Mouse (Mus musculus): ENCODE results near the gene Ddx18. TPM values are rescaled to one million over a fixed set of nuclear protein-coding genes. Genes with fewer than 3 reads are reported as not detected.

Ddx18 gene
- polyA plus RNA-seq, 1 experiment from 2014 or later: 48.4 TPM

DNA sequence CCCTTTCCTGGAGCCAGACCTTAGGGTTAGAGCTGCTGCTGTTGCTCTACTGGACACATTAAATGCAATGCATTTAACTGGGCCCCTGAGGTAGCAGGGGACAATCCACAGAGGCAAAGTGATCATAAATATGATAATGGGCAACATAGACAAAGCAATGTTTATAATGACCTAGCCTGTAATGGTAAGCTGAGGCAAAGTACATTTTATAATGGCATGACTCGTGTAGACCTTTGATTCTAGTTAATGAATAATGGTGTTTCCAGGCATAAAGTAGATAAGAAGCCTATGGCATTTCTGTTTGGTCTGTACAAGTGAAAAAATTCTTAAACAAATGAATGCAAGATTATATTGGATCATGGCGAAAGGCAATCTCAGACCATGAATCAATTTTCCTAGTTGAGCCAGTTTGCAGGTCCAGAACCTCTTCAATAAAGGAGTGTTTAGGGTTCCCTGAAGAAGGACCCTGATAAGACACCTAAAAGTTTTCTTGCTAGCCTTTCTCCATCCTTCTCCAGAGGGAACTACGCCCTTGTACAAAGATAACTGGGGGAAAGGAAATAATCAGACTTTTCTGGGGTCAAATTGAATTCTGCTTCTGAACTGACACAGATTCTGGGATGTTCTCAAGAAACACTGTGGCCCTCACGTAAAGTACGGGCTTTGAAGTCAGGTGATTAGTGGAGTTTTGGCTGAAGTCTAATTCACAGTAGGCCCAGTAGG lies 13.5 kb upstream of the Ddx18 start:
- WGBS (ENCODE audit: insufficient replicate concordance): 75% methylated on average over 5 of the region's 5 CpGs
- H3K4me2 ChIP-seq: no peak overlapping the region
- H3K36me3 ChIP-seq (ENCODE audit: control insufficient read depth, insufficient read depth, low read length): no peaks in the 10 kb centered on the region
- H3K9ac ChIP-seq (ENCODE audit: low read depth, low read length): no peak overlapping the region
- H3K27me3 ChIP-seq (ENCODE audit: control insufficient read depth, insufficient read depth, low read length): no peaks in the 10 kb centered on the region
- no peak overlapping the region for H3K27ac ChIP-seq (ENCODE audit: low read depth, low read length)
- no peak for ATAC-seq (replicated peaks; ENCODE audit: insufficient number of reproducible peaks, low FRiP score, low TSS enrichment)
- H3K4me1 ChIP-seq (ENCODE audit: control insufficient read depth, insufficient read depth, low read length): no peaks in the 10 kb centered on the region
- no peak overlapping the region for H3K4me3 ChIP-seq (ENCODE audit: low read depth, low read length)
- no peaks in the 10 kb centered on the region for H3K9me3 ChIP-seq (replicated peaks; ENCODE audit: control insufficient read depth, low read length)

DNA sequence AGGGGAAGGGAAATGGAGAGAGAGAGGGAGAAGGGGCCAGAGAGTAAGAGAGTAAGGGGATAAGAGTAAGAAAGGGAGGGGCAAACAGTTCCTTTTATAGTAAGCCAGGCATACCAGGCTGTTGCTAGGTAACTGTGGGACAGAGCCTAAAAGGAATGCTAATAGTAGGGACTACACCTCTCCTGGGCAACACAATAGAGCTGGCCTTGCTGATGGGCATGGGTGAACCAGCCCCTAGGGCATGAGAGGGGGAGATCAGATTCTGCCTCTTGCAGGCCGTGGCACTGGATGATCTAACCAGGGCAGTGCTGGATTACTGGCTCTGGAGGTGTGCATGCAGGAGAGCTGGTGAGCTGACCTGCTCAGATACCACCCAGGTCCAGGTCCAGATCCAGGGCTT lies 9.7 kb upstream of the Ddx18 start:
- ATAC-seq (replicated peaks; ENCODE audit: insufficient number of reproducible peaks, low FRiP score, low TSS enrichment): no peak
- no peak overlapping the region for H3K9ac ChIP-seq (ENCODE audit: low read depth, low read length)

DNA sequence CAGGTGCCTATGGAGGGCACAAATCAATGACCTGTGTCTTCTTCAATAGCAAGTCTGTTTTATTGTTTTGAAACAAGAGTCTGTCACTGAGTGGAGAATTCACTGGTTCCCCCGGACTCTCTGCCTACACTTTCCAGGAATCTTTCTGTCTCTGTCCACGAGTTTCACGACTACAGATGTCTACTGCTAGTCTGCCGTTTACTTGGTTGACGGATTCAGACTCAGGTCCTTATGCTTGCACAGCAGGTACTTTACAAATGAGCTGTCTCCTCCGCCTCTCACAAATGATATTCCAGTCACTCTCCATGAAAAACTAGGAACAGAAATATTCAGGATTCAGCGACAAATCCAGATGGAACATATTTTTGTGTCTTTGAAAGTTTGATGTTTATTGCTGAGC lies 2.7 kb upstream of the Ddx18 start:
- Histone ChIP-seq H3K9me3 (replicated peaks; ENCODE audit: control insufficient read depth, low read length) (no peaks in the 10 kb centered on the region), H3K36me3 (ENCODE audit: control insufficient read depth, insufficient read depth, low read length) (no peaks in the 10 kb centered on the region), H3K27me3 (ENCODE audit: control insufficient read depth, insufficient read depth, low read length) (no peaks in the 10 kb centered on the region), H3K9ac (ENCODE audit: low read depth, low read length) (no peak overlapping the region), H3K4me1 (ENCODE audit: control insufficient read depth, insufficient read depth, low read length) (0 out of 2 replicates have a peak, but pooled peaks cover 2% of the 10 kb centered on the region), H3K4me2 (no peak overlapping the region), H3K27ac (ENCODE audit: low read depth, low read length) (no peak overlapping the region), H3K4me3 (ENCODE audit: low read depth, low read length) (no peak overlapping the region)
- no peak for ATAC-seq (replicated peaks; ENCODE audit: insufficient number of reproducible peaks, low FRiP score, low TSS enrichment)
- 74% methylated on average over 7 of the region's 7 CpGs for WGBS (ENCODE audit: insufficient replicate concordance)

More for the DNA sequence above, 9.7 kb upstream of the Ddx18 start:
- Histone ChIP-seq H3K9me3 (replicated peaks; ENCODE audit: control insufficient read depth, low read length) (no peaks in the 10 kb centered on the region), H3K4me3 (ENCODE audit: low read depth, low read length) (no peak overlapping the region), H3K4me1 (ENCODE audit: control insufficient read depth, insufficient read depth, low read length) (no peaks in the 10 kb centered on the region), H3K36me3 (ENCODE audit: control insufficient read depth, insufficient read depth, low read length) (no peaks in the 10 kb centered on the region), H3K27me3 (ENCODE audit: control insufficient read depth, insufficient read depth, low read length) (no peaks in the 10 kb centered on the region), H3K27ac (ENCODE audit: low read depth, low read length) (no peak overlapping the region), H3K4me2 (no peak overlapping the region)
- 47% methylated on average over 1 of the region's 1 CpGs for WGBS (ENCODE audit: insufficient replicate concordance)

DNA sequence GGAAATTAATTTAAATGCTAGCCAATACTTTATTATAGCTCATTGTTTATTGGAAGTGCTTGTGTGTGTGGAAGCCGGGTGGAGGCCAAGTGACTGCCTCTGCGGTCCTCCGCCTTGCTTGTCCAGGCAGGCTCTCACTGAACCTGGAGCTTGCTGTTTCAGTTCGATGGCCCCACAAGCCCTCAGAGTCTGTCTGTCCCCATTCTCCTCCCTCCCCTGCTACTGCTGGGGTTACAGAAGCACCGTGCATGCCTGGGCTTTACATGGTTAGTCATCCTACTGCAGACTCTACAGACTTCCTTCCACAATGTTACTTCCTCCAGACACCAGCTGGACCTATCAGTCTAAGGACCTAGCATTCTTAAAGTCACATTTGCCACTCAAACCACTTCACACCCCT lies 9.9 kb downstream of the Ddx18 start:
- no peak overlapping the region for H3K4me3 ChIP-seq (ENCODE audit: low read depth, low read length)
- H3K9ac ChIP-seq (ENCODE audit: low read depth, low read length): no peak overlapping the region
- no peak for ATAC-seq (replicated peaks; ENCODE audit: insufficient number of reproducible peaks, low FRiP score, low TSS enrichment)
- 92% methylated on average over 5 of the region's 5 CpGs for WGBS (ENCODE audit: insufficient replicate concordance)
- H3K36me3 ChIP-seq (ENCODE audit: control insufficient read depth, insufficient read depth, low read length): peaks cover 56% of the 10 kb centered on the region
- H3K4me1 ChIP-seq (ENCODE audit: control insufficient read depth, insufficient read depth, low read length): no peaks in the 10 kb centered on the region
- H3K9me3 ChIP-seq (replicated peaks; ENCODE audit: control insufficient read depth, low read length): no peaks in the 10 kb centered on the region
- no peak overlapping the region for H3K27ac ChIP-seq (ENCODE audit: low read depth, low read length)
- H3K27me3 ChIP-seq (ENCODE audit: control insufficient read depth, insufficient read depth, low read length): no peaks in the 10 kb centered on the region
- no peak overlapping the region for H3K4me2 ChIP-seq

GRCm38 (mm10) chr1:121551457-121551835 lies 16.3 kb downstream of the Ddx18 start:
- no peaks in the 10 kb centered on the region for H3K27me3 ChIP-seq (ENCODE audit: control insufficient read depth, insufficient read depth, low read length)
- no peaks in the 10 kb centered on the region for H3K9me3 ChIP-seq (replicated peaks; ENCODE audit: control insufficient read depth, low read length)
- H3K27ac ChIP-seq (ENCODE audit: low read depth, low read length): no peak overlapping the region
- no peak overlapping the region for H3K4me3 ChIP-seq (ENCODE audit: low read depth, low read length)
- peaks cover 24% of the 10 kb centered on the region for H3K36me3 ChIP-seq (ENCODE audit: control insufficient read depth, insufficient read depth, low read length)
- H3K9ac ChIP-seq (ENCODE audit: low read depth, low read length): no peak overlapping the region
- no peak for ATAC-seq (replicated peaks; ENCODE audit: insufficient number of reproducible peaks, low FRiP score, low TSS enrichment)
- H3K4me2 ChIP-seq: no peak overlapping the region
- H3K4me1 ChIP-seq (ENCODE audit: control insufficient read depth, insufficient read depth, low read length): no peaks in the 10 kb centered on the region
- 90% methylated on average over 7 of the region's 7 CpGs for WGBS (ENCODE audit: insufficient replicate concordance)

DNA sequence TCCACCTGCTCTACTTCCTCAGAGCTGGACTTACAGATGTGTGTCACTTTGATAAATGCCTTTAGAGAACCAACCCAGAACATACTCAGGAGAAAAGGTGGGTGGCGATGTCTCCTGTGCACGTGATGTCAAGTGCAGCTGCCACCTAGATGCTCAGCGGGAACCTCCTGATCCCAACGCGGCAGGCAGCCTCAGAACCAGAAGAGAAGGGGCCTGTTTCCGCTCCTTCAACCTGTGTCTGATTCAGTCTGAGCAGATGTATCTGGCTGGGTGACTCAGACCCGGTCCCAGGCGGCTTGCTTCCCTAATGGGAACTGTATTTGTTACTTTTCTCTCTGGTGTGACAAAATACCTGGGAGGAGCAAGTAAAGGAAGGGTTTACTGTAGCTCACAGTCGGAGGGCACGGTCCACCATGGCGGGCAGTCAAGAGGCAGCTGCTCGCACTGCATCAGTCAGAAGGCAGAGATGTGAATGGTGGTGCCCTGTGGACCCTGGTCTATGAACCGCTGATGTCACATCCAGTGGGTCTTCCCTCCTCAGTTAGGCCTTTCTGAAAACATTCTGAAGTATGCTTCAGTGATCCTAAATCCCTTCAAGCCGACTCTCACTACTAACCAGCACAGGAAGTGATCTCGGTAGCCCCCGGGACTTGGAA lies 16.9 kb downstream of the Ddx18 start:
- Histone ChIP-seq H3K9ac (ENCODE audit: low read depth, low read length) (no peak overlapping the region), H3K4me3 (ENCODE audit: low read depth, low read length) (no peak overlapping the region), H3K4me2 (no peak overlapping the region), H3K36me3 (ENCODE audit: control insufficient read depth, insufficient read depth, low read length) (peaks cover 20% of the 10 kb centered on the region), H3K27ac (ENCODE audit: low read depth, low read length) (no peak overlapping the region), H3K9me3 (replicated peaks; ENCODE audit: control insufficient read depth, low read length) (no peaks in the 10 kb centered on the region), H3K27me3 (ENCODE audit: control insufficient read depth, insufficient read depth, low read length) (no peaks in the 10 kb centered on the region), H3K4me1 (ENCODE audit: control insufficient read depth, insufficient read depth, low read length) (no peaks in the 10 kb centered on the region)
- no peak for ATAC-seq (replicated peaks; ENCODE audit: insufficient number of reproducible peaks, low FRiP score, low TSS enrichment)
- 84% methylated on average over 16 of the region's 16 CpGs for WGBS (ENCODE audit: insufficient replicate concordance)

- H3K27ac ChIP-seq (ENCODE audit: low read depth, low read length): no peak overlapping the region
- no peaks in the 10 kb centered on the region for H3K9me3 ChIP-seq (replicated peaks; ENCODE audit: control insufficient read depth, low read length)
- H3K9ac ChIP-seq (ENCODE audit: low read depth, low read length): no peak overlapping the region
- H3K27me3 ChIP-seq (ENCODE audit: control insufficient read depth, insufficient read depth, low read length): no peaks in the 10 kb centered on the region
- no peak overlapping the region for H3K4me3 ChIP-seq (ENCODE audit: low read depth, low read length)
- WGBS (ENCODE audit: insufficient replicate concordance): 70% methylated on average over 4 of the region's 4 CpGs
- no peak for ATAC-seq (replicated peaks; ENCODE audit: insufficient number of reproducible peaks, low FRiP score, low TSS enrichment)
- no peak overlapping the region for H3K4me2 ChIP-seq
- peaks cover 16% of the 10 kb centered on the region for H3K36me3 ChIP-seq (ENCODE audit: control insufficient read depth, insufficient read depth, low read length)
- H3K4me1 ChIP-seq (ENCODE audit: control insufficient read depth, insufficient read depth, low read length): no peaks in the 10 kb centered on the region
Measured at GRCm38 (mm10) chr1:121549456-121549855, 18.3 kb downstream of the Ddx18 start.

- Histone ChIP-seq H3K4me1 (ENCODE audit: control insufficient read depth, insufficient read depth, low read length) (no peaks in the 10 kb centered on the region), H3K9ac (ENCODE audit: low read depth, low read length) (no peak overlapping the region), H3K27me3 (ENCODE audit: control insufficient read depth, insufficient read depth, low read length) (no peaks in the 10 kb centered on the region), H3K4me2 (no peak overlapping the region), H3K4me3 (ENCODE audit: low read depth, low read length) (no peak overlapping the region), H3K27ac (ENCODE audit: low read depth, low read length) (no peak overlapping the region), H3K9me3 (replicated peaks; ENCODE audit: control insufficient read depth, low read length) (no peaks in the 10 kb centered on the region), H3K36me3 (ENCODE audit: control insufficient read depth, insufficient read depth, low read length) (peaks cover 11% of the 10 kb centered on the region; the same call in 1 of the 2 replicates)
- 86% methylated on average over 4 of the region's 4 CpGs for WGBS (ENCODE audit: insufficient replicate concordance)
- no peak for ATAC-seq (replicated peaks; ENCODE audit: insufficient number of reproducible peaks, low FRiP score, low TSS enrichment)
Measured at GRCm38 (mm10) chr1:121548667-121549066, 19.1 kb downstream of the Ddx18 start.

DNA sequence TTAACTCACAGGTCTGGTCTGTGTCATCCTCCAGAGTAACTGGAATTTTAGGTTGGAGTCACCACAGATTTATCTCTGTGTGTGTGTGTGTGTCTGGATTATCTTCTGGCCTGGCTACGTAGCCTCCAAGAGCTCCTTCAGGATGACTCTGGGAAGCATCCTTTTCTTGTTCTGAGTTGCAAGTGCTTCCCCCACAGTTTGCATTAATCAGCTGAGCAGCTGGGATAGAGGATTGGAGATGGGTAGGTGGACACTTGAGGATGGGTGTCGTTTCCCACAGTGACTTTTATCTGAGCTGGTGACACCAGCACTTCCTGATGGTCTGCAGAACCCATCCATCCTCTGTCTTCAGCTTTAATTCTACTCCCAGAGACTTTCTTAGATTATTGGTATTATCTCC lies 20.9 kb downstream of the Ddx18 start:
- 40% methylated on average over 2 of the region's 2 CpGs for WGBS (ENCODE audit: insufficient replicate concordance)
- Histone ChIP-seq H3K36me3 (ENCODE audit: control insufficient read depth, insufficient read depth, low read length) (peaks cover 3% of the 10 kb centered on the region; the same call in 1 of the 2 replicates), H3K4me2 (no peak overlapping the region), H3K9ac (ENCODE audit: low read depth, low read length) (no peak overlapping the region), H3K9me3 (replicated peaks; ENCODE audit: control insufficient read depth, low read length) (no peaks in the 10 kb centered on the region), H3K27ac (ENCODE audit: low read depth, low read length) (no peak overlapping the region), H3K4me3 (ENCODE audit: low read depth, low read length) (no peak overlapping the region), H3K4me1 (ENCODE audit: control insufficient read depth, insufficient read depth, low read length) (no peaks in the 10 kb centered on the region), H3K27me3 (ENCODE audit: control insufficient read depth, insufficient read depth, low read length) (no peaks in the 10 kb centered on the region)
- ATAC-seq (replicated peaks; ENCODE audit: insufficient number of reproducible peaks, low FRiP score, low TSS enrichment): no peak
